Mouse (Mus musculus): Measurements from ENCODE around the gene B3gnt5. TPM values are rescaled to one million over a fixed set of nuclear protein-coding genes. Genes with fewer than 3 reads are reported as not detected.

The B3gnt5 gene
- total and polyA plus RNA-seq, 3 experiments = not detected

- peak; percentile 29 for TF ChIP-seq RAD21 (IDR thresholded peaks at IDR 0.05; ENCODE audit: low read depth, low read length)
- TF ChIP-seq CTCF (IDR thresholded peaks at IDR 0.05 in 2 of 3, conservative IDR thresholded peaks at IDR 0.05 in 1 of 3; ENCODE audit: control insufficient read depth in 1 of 3, insufficient read depth in 1 of 3, low read depth in 2 of 3, low read length in 3 of 3, poor library complexity in 1 of 3, severe bottlenecking in 1 of 3) = peak; percentile 27 to 34 (median 32); a peak in 4 of 6 replicates
- TF ChIP-seq HCFC1 (IDR thresholded peaks at IDR 0.05; ENCODE audit: low read depth, low read length) = no peak
- 0 out of 2 replicates have a peak, but pooled peaks have one; percentile 26 for TF ChIP-seq SMC3 (IDR thresholded peaks at IDR 0.05; ENCODE audit: low read depth, low read length)
- Histone ChIP-seq H3K9ac (ENCODE audit: control insufficient read depth, low read depth, low read length, poor library complexity, severe bottlenecking) (no peak overlapping the region), H3K4me3 (ENCODE audit: control insufficient read depth in 1 of 2, insufficient read depth in 1 of 2, low read depth in 2 of 2, low read length in 2 of 2) (no peak overlapping the region), H3K9me3 (replicated peaks; ENCODE audit: insufficient read depth, low read length) (no peaks in the 10 kb centered on the region), H3K4me1 (ENCODE audit: control insufficient read depth in 1 of 2, insufficient read depth in 2 of 2, low read length in 2 of 2) (no peaks in the 10 kb centered on the region), H3K79me2 (ENCODE audit: control insufficient read depth, insufficient read depth, low read length, poor library complexity) (no peaks in the 10 kb centered on the region), H3K27me3 (ENCODE audit: control insufficient read depth in 1 of 2, insufficient read depth in 2 of 2, low read length in 2 of 2) (no peaks in the 10 kb centered on the region; a peak in 1 of 4 replicates), H3K36me3 (ENCODE audit: control insufficient read depth in 1 of 2, insufficient read depth in 2 of 2, low read length in 2 of 2) (no peaks in the 10 kb centered on the region), H3K27ac (ENCODE audit: control insufficient read depth, low read depth, low read length) (no peak overlapping the region)
- peak; percentile 18 for DNase-seq (ENCODE audit: low read depth, low spot score)
Observed at GRCm38 (mm10) chr16:19766107-19766506, 6.1 kb downstream of the B3gnt5 start.

- TF ChIP-seq TBP (IDR thresholded peaks at IDR 0.05; ENCODE audit: low read depth, low read length) (no peak), GATA1 (IDR thresholded peaks at IDR 0.05; ENCODE audit: low read depth, low read length) (no peak), GABPA (IDR thresholded peaks at IDR 0.05; ENCODE audit: low read depth, low read length) (no peak), POLR2AphosphoS5 (IDR thresholded peaks at IDR 0.05; ENCODE audit: borderline replicate concordance, low read depth, low read length) (no peak), BHLHE40 (IDR thresholded peaks at IDR 0.05; ENCODE audit: borderline replicate concordance, low read depth, low read length) (no peak), MXI1 (IDR thresholded peaks at IDR 0.05; ENCODE audit: low read depth, low read length) (no peak), RAD21 (IDR thresholded peaks at IDR 0.05; ENCODE audit: low read depth, low read length) (no peak), MAFK (IDR thresholded peaks at IDR 0.05; ENCODE audit: borderline replicate concordance, low read depth, low read length) (no peak), ZMIZ1 (IDR thresholded peaks at IDR 0.05; ENCODE audit: low read depth, low read length) (no peak), USF1 (IDR thresholded peaks at IDR 0.05; ENCODE audit: low read depth, low read length) (no peak), SMC3 (IDR thresholded peaks at IDR 0.05; ENCODE audit: low read depth, low read length) (no peak), E2F4 (IDR thresholded peaks at IDR 0.05; ENCODE audit: borderline replicate concordance, low read depth, low read length) (no peak), SIN3A (IDR thresholded peaks at IDR 0.05; ENCODE audit: low read length) (no peak), CHD1 (IDR thresholded peaks at IDR 0.05; ENCODE audit: low read depth, low read length) (no peak), MAZ (IDR thresholded peaks at IDR 0.05; ENCODE audit: low read depth, low read length) (no peak)
- peak; percentile 25 for DNase-seq (ENCODE audit: low read depth, low spot score)
Observed at GRCm38 (mm10) chr16:19768046-19768445, 8.0 kb downstream of the B3gnt5 start.

More at GRCm38 (mm10) chr16:19768046-19768445, 8.0 kb downstream of the B3gnt5 start:
- Histone ChIP-seq H3K9me3 (replicated peaks; ENCODE audit: insufficient read depth, low read length) (no peaks in the 10 kb centered on the region), H3K4me1 (ENCODE audit: control insufficient read depth in 1 of 2, insufficient read depth in 2 of 2, low read length in 2 of 2) (no peaks in the 10 kb centered on the region), H3K27ac (ENCODE audit: control insufficient read depth, low read depth, low read length) (no peak overlapping the region), H3K27me3 (ENCODE audit: control insufficient read depth in 1 of 2, insufficient read depth in 2 of 2, low read length in 2 of 2) (peaks cover 0 to under 1% of the 10 kb centered on the region in 2 experiments; a peak in 1 of 4 replicates), H3K79me2 (ENCODE audit: control insufficient read depth, insufficient read depth, low read length, poor library complexity) (no peaks in the 10 kb centered on the region), H3K9ac (ENCODE audit: control insufficient read depth, low read depth, low read length, poor library complexity, severe bottlenecking) (no peak overlapping the region), H3K36me3 (ENCODE audit: control insufficient read depth in 1 of 2, insufficient read depth in 2 of 2, low read length in 2 of 2) (no peaks in the 10 kb centered on the region), H3K4me3 (ENCODE audit: control insufficient read depth in 1 of 2, insufficient read depth in 1 of 2, low read depth in 2 of 2, low read length in 2 of 2) (no peak overlapping the region)

Measured in MEL (cell line).